Mouse (Mus musculus): ENCODE results near the gene Anapc10. TPM values are rescaled to one million over a fixed set of nuclear protein-coding genes. Genes with fewer than 3 reads are reported as not detected.

Gene Anapc10
- 0.02 and 0.12 TPM in 2 replicates for polyA plus RNA-seq (2012; rRNA removed; ENCODE audit: low replicate concordance)

GRCm38 (mm10) chr8:79711064-79711961 lies at the start of gene Anapc10, which contains the start of gene Abce1:
TSS of gene Anapc10 (plus strand) at chr8:79711820.
TSS of gene Abce1 (minus strand) at chr8:79711740.

Other genes starting within 250 kb of the Anapc10 start
- 6.7 and 11.2 TPM in 2 replicates for gene Otud4, start 72.2 kb upstream of the Anapc10 start, polyA plus RNA-seq (2012; rRNA removed; ENCODE audit: low replicate concordance)
- 1.2 and 2.3 TPM in 2 replicates for gene Abce1, start 80 bp upstream of the Anapc10 start, polyA plus RNA-seq (2012; rRNA removed; ENCODE audit: low replicate concordance)